Mouse (Mus musculus): Measurements from ENCODE around the gene Rnaset2a.
"Not testable (repeated sequence)": the region's sequence is repeated elsewhere in the genome, so short reads cannot be mapped to it uniquely, and the experiment has no call there.

The Rnaset2a gene

GRCm38 (mm10) chr17:8130849-8131248 is 17.0 kb downstream of the Rnaset2a start:
- DNase-seq, result not testable (repeated sequence)

GRCm38 (mm10) chr17:8129578-8129977 is 18.3 kb downstream of the Rnaset2a start:
- not testable (repeated sequence) for DNase-seq

- DNase-seq, result not testable (repeated sequence)
Measured at GRCm38 (mm10) chr17:8128326-8128993, 19.4 kb downstream of the Rnaset2a start.

GRCm38 (mm10) chr17:8124586-8124985 is 23.3 kb downstream of the Rnaset2a start:
- DNase-seq, result not testable (repeated sequence)

GRCm38 (mm10) chr17:8122974-8123373 is 24.9 kb downstream of the Rnaset2a start:
- not testable (repeated sequence) for DNase-seq

- not testable (repeated sequence) for DNase-seq
Measured at GRCm38 (mm10) chr17:8116928-8117327, 31.0 kb downstream of the Rnaset2a start.

GRCm38 (mm10) chr17:8116378-8116777 is 31.5 kb downstream of the Rnaset2a start:
- DNase-seq, result not testable (repeated sequence)

GRCm38 (mm10) chr17:8112199-8112598 is 35.7 kb downstream of the Rnaset2a start:
- DNase-seq, result not testable (repeated sequence)

- DNase-seq, result not testable (repeated sequence)
Measured at GRCm38 (mm10) chr17:8101297-8101609, 46.6 kb downstream of the Rnaset2a start.

GRCm38 (mm10) chr17:8100405-8101296 is 47.2 kb downstream of the Rnaset2a start:
- not testable (repeated sequence) for DNase-seq

- not testable (repeated sequence) for DNase-seq
Measured at GRCm38 (mm10) chr17:8096199-8096598, 51.7 kb downstream of the Rnaset2a start.

GRCm38 (mm10) chr17:8095653-8096052 is 52.2 kb downstream of the Rnaset2a start:
- not testable (repeated sequence) for DNase-seq

GRCm38 (mm10) chr17:8092537-8093526 is 55.1 kb downstream of the Rnaset2a start:
- not testable (repeated sequence) for DNase-seq

- not testable (repeated sequence) for DNase-seq
Measured at GRCm38 (mm10) chr17:8091320-8091719, 56.6 kb downstream of the Rnaset2a start.

GRCm38 (mm10) chr17:8069847-8070246 is 78.0 kb downstream of the Rnaset2a start:
- DNase-seq, result not testable (repeated sequence)
